Mouse (Mus musculus) cerebellum, adult 18-20 months (tissue): Measurements from ENCODE around the gene Tnfrsf1a.

Source experiments
- DNase-seq, 2 experiments: peaks; one replicate each; pipeline ENCODE4 v3.0.0; 2021

The Tnfrsf1a gene

DNA sequence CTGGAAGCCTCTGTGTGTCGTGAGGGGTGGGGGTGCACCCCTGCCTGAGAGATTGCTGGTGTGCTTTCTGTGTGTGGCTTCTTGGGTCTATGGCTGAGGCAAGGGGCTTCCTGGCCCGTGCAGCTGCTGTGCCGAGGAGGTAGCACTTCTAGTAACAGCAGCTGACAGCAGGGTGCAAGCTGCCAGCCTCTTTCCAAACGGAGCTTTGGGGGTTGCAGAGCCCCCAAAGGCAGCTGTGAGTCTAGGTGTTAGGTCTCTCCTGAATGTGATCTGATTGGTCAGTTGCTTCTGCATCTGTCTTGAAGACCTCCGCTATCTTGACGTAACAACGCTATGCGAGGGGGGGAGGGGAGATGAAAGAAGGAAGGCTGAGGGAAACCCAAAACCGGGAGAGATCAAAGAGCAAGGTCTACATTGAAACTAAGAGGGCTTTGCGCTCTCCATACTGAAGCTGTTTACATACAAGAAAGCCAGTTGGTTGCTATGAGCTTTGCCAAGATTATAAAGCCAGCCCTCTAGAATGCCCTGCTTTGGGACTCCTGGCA is 6.1 kb downstream of the Tnfrsf1a start:
- DNase-seq, result no peak

DNA sequence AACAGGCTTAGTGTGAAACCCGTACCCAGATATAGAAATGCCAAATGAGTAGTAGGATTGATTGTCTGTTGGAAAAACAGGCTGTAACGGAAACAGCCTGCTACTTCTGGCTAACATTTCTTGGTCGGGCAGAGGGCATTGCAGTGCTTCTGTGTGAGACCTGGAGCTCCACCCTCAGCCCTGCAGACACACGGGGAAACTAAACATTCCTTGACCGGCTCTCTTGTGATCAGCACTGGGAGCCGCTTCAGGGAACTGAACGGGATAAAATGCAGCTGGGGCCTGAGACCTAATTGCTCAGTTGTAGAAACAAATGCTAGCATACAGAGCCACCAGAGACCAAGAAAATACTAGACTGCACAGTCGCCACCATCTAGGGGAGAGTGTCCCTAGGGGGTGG is 7.1 kb downstream of the Tnfrsf1a start:
- no peak for DNase-seq

DNA sequence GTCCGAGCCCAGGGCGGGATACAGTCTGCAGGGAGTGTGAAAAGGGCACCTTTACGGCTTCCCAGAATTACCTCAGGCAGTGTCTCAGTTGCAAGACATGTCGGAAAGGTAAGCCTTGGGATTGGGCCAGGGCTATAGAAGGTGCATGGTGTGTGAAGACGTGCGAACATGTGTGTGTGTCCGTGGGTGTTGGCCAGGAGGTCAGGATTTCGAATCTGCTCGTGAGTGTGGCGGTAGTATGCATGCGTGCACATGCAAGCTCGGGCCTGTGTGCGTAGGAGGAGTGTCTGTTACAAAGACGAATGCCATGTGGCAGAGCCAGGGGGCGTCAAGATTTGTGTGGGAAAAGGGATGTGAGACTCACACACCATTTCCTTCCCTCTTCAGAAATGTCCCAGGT is 8.2 kb downstream of the Tnfrsf1a start:
- no peak for DNase-seq

DNA sequence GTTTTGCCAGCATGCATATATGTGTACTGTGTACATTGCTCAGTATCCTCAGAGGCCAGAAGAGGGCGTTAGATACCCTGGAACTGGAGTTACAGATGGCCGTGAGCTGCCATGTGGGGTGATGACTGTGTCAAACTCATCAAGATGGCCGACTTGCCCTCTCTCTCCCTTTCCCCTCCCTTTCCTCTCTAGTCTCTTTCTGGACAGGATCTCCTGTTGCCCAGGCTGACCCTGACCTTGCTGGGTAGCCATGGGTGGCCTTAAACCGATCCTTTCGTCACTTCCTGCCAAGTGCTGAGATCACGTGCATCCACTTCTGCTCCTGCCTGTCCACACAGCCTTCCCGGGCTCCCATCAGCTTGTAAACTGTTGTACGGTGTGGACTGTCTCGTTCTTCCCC is 10.8 kb downstream of the Tnfrsf1a start:
- no peak for DNase-seq

DNA sequence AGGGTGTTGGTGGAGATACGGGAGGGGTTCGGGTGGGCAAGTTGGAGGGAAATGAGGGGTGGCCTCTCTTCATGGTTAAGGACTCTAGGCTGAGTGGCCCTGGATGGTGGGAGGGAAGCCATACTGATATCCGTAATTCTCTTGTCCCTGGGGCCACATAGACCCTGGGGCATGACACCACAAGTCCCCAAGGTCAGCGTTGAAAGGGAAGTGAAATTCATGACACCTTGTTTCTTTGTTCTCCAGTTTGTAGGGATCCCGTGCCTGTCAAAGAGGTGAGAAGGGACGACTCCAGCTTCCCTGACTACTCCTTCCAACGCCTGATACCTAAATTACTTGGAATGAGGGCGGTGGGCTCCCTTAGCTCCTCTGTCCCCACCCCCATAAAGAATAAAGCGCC is 11.7 kb downstream of the Tnfrsf1a start:
- no peak for DNase-seq

DNA sequence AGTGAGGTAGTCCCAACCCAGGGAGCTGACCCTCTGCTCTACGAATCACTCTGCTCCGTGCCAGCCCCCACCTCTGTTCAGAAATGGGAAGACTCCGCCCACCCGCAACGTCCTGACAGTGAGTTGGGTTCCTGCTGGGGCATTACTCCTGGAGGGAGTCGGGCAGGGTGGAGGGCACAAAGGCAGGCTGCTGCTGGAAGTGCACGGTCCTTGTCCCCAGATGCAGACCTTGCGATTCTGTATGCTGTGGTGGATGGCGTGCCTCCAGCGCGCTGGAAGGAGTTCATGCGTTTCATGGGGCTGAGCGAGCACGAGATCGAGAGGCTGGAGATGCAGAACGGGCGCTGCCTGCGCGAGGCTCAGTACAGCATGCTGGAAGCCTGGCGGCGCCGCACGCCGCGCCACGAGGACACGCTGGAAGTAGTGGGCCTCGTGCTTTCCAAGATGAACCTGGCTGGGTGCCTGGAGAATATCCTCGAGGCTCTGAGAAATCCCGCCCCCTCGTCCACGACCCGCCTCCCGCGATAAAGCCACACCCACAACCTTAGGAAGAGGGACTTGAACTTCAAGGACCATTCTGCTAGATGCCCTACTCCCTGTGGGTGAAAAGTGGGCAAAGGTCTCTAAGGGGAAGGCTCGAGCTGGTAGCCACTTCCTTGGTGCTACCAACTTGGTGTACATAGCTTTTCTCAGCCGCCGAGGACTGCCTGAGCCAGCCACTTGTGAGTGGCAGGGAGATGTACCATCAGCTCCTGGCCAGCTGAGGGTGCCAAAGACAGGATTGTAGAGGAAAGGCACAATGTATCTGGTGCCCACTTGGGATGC is 12.5 kb downstream of the Tnfrsf1a start:
- DNase-seq, result no peak

DNA sequence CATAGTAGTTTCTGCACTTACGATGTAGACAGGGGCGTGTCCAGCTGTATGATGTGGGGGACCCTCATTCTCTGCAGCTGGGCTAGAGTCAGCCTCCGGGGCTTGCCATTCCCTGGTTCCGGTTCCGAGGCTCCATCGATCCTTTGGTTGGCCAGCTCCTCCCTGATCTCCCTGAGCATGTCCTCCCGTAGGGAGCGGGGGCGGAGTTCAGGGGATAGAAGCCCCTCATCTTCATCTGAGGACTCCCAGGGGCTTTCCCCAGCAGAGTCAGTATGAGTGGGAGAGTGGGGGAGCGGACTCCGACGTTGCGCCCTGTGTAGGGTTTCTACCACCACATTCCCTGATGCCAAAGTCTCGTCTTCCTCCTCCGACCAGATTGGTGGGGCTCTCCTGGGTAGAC is 13.9 kb downstream of the Tnfrsf1a start:
- no peak for DNase-seq

DNA sequence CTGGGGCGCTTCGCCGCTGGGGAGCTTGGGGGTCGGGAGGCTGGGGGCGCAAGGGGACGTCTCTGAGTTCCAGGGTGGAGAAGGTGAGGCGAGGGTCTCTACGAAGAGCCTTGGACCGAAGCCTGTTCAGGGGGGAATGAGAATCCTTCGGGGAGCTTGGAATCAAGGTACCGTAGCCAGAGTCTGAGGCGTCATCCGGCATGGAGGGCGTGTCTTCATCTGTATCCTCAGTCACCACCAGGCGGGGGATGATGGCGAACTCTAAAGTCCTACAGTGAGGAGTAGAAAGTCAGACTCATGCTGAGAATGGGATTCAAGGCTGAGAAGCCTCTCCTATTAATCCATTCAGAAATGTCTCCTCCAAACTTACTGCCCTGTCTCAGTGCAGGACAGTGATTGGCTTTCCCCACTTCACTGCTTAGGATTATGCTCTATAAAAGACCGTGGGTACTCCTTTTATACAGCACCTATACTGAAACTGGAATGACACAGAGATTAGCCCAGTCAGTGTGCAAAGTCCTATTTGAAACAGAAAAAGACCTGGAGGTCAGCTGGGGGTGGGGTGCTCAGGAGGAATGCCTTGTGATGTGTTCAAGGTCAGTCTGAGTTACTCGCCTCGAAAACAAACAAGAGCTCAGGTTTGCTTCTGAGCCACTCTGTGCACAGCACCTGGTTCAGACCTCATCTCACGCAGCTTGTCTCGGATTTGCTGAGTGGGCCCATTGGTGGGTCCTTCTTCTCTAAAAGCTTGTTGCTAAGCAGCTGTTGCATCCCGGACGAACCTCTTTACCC is 14.5 kb downstream of the Tnfrsf1a start:
- DNase-seq, result no peak

DNA sequence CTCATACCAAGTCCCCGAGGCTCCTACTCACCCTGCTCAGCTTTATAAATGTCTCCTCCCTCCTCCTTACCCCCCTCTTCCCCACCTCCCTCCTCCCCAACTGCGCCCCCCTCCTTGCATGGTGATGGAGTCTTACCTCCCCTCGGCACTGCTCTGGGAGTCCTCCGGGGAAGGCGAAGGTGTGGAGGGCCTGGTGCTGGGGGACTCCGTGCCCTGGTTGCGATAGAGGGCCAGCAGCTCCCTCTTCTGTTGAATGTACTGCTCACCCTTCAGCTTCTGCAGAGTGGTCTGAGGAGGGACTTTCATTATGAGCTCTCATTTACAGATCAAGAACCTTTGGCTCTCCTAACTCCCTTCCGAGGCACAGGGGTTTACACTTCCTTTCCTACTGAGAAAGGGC is 15.3 kb downstream of the Tnfrsf1a start:
- no peak for DNase-seq

DNA sequence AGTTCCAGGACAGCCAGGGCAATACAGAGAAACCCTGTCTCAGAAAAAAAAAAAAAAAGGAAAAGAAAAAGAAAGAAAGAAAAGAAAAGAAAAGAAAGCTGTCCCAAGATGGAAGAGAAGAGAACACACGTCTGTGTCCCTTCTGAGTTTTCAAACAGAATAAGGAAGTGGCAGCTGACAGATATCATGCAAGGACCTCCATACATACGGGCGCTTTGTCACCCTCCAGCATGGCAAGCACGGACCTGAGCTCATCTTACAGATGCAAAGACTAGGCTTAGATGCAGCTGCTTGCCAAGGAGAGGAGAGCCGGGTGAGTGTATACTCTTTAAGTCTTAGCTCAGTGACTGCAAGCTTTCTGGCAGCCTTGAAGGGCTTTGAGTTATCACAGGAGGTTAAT is 16.4 kb downstream of the Tnfrsf1a start:
- no peak for DNase-seq

DNA sequence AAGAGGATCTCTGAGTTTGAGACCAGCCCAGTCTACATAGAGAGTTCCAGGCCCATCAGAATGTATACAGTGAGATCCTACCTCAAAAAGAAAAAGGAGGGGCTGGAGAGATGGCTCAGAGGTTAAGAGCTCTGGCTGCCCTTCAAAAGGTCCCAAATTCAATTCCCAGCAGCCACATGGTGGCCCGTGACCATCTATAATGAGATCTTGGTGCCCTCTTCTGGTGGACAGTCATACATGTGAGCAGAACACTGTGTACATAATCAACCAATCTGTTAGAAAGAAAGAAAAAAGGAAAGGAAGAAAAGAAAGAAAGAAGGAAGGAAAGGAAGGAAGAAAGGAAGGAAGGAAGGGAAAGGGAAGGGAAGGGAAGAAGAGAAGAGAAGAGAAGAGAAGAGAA is 17.0 kb downstream of the Tnfrsf1a start:
- no peak for DNase-seq

DNA sequence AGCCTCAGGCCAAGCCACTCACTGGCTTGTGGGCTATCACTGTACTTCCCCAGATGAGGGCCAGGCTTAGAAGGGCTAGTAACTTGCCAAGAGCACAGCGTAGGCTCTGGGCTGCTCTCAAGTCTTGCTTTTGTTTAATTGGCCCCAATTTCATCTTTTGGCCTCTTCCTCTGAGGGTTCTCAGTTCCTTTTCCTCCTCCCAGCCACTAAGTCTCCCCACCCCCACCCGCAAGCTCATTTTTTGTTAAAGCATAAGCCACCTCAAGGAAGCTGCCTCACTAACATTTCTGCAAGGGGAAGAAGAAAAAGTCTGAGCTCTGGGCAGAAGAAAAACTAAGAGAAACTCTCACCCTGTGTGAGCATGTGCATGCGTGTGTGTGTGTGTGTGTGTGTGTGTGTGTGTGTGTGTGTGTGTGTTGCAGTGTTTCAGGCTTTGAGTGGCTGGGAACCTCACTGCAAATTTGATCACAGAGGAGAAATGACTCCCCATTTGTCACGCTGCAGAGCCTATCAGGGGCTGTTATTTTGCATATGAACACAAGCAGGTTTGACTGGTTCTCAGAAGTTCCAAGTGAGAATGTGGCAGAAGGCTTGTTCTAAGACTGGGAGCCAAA is 18.7 kb downstream of the Tnfrsf1a start:
- DNase-seq, result no peak

DNA sequence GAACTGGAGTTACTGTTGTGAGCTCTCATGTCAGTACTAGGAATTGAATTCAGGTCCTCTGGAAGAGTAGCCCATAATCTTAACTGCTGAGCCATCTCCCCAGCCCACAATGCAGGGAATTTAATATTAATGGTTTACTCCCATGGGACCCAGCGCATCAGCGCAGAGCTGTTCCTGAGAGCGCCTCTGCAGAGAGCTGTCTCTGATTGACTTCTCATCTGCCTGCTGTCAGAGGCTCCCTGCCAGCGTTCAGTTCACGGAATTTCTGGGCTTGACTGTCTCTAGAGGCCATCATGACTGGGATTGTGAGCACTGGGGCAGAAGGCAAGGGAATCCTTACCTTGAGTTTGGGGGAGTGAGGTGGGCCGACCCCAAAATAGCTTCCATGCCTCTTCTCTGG is 27.9 kb downstream of the Tnfrsf1a start:
- DNase-seq, result no peak

DNA sequence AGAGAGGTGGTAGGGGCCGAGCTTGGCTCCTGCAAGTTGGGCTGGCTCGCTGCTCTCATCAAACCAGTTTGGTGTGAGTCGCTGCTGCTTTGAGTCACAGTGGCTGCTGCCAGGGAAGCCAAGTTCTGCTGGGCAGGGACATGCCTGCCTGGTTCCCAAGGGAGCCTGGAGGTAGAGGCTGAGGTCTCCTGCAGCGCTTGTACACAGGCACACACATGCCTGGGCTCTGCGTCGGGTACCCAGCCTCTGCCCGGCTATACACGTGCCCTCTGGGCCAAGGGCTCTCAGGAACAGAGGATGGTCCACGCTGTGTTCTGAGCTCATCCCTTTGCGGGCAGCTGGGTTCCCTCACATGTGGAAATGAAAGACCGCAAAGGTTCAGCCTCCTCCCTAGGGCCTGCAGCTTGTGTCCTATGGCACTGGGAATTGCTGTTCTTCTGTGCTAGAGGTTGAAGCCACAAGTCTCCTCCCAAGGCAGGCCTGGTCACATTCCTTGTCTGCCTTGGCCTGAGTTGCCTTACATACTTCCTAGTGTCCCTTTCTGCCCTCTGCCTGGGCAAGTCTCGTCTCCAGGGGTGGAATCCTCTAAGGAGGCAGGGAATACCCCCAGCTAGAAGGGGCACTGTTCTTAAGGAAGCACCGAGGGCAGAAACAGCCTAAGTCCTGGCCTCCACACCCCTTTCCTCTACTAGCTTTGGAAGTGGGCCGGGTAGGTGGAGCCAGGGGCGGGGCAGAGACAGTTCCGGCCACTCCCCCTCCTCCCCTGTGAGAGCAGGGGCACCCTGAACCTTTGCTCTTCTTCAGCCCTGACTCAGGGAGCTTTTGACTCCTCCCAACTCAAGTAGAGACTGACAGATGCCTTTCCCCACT is 28.7 kb downstream of the Tnfrsf1a start:
- DNase-seq, result no peak

DNA sequence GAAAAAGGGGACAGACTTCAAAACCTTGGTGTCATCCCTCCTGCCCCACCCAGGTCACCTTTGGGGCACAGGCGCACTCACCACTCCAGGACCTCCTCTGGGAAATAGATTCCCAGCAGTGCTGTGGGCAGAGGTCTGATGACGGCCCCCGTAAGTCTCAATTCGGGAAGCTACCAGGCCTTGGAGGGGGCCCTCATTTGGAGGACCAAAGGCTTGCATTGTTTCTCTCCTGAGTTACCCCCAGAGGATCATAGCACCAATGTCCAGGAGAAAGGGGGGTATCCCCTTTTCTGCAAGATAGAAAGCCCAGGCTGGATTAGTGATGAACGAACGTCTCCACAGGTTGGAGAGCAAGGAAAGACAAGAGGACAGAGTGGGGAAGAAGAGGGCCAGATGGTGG is 29.5 kb downstream of the Tnfrsf1a start:
- no peak for DNase-seq

DNA sequence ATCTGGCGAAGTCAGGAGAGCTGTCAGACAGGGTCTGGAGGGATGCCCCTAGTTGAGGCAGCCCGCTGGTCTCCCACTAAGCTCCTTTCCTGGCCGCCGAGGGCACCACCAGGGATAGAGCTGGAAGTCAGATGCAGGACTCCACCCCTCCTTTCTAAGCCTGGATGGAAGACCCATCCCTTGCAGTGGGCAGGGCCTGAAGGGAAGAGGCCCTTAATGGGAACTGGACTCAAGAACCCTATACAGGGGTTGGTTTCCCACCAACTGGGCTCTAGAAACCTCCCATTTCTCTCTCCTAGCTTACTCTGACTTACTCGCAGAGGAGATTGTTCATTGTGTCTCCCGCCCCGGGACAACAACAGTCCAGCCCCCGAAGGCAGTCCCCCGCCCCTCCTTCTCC is 30.6 kb downstream of the Tnfrsf1a start:
- no peak for DNase-seq

DNA sequence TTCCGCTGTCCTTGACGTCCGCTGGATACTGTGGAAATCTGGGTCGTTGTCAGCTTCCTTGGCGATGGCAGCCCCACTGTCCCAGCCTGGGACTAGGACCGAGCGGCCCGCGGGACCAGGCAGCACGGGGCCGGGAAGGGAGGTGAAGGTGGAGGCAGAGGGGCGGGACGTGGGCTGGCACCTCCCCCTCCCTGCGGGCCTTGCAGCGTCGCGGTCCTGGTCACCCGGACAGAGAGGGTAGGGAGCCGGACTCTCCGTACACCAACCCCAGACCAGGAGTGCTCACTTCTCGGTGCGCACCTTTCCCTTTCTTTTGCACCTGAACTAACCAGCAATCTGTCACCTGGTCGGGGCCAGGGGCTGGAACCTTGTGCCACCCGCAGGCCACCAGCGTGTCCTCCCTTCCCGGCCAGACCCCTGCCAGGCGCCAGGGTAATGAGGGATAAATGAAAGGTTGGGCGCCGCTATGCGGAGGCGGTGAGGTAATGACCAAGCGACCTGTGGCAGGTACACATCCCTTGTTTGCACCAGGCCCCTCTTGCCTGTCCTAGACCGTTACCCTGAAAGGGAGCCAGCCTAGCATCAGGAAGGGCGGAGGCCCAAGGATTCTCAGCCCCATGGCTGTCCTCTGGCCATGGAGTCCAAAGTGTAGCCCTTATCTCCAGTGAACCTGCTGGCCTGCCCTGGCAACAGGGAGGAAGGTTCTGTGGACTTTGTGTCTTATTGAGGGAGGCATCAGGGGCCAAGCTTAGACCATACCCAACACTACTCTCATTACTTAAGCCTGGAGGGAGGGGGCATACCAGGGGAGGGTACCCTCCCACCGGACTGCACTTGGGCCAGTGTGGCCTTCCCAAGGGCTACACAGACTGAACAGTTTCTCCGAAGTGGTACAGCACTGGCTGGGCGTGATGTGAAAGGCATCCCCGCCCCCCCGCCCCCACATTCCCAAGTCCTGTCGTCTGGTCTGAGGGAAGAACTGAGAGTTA is 31.5 kb downstream of the Tnfrsf1a start, which contains the start of gene Plekhg6:
Gene Plekhg6, minus strand, starts transcription at position 422 of the 989 bp plus-strand sequence.
- DNase-seq, result no peak

DNA sequence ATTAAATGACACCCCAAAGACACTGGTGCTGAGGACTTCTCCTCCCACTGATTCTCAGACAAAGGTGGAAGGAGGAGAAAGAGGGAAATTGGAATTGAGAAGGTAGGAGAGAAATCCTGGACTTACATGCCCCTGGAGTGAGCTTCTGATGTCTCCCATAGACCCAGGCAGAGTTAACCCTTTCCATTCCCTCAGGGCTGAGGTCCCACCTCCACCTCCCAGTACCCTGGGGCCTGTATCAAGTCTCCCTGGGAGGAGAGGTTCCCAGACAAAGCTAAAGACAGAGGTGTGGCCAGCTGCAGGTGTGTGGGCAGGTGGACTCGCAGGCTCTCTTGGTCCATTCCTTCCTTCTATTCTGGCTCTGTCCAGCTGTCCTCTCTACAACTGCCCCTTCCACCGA is 32.9 kb downstream of the Tnfrsf1a start:
- no peak for DNase-seq

DNA sequence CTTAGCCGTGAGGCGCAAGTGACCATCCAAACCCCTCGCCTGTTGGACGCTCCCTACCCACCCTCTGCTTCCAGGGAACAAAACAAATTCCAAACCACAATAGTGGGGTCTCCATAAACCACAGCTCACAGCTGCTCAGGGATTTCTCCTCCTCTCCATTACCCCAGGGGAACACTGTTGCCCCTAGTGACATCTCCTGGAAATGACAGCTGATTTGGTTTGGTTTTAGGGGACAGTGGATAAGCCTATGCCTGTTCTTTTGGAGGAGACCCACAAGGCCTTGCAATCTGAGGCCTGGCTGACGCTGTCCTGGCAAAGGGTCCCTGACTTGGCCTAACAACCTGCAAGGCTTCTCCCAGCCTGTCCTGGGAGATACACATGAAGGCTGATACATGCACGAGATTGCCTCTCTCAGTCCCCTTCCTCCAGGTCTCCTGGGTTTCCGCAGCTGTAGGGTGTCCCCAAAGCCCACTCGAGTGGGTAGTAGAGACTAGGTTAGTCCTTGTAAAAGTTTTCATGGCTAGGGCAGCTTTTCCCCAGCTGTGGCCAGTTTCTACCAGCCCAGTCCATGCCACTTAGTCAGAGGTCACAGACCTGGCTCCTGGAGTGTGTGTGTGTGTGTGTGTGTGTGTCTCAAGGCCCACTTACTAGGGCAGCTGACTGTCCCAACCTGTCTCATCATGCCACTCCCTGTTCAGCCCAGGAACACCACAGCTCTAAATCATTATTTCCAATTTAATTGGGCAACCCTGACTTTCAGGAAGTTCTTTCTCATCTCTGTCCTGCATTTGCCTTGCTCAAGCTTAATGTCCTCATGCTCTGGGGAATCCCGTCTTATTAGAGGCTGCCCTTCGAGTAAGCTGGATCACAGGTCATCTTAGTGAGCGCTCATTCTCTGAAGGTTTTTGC is 36.2 kb downstream of the Tnfrsf1a start:
- no peak for DNase-seq

DNA sequence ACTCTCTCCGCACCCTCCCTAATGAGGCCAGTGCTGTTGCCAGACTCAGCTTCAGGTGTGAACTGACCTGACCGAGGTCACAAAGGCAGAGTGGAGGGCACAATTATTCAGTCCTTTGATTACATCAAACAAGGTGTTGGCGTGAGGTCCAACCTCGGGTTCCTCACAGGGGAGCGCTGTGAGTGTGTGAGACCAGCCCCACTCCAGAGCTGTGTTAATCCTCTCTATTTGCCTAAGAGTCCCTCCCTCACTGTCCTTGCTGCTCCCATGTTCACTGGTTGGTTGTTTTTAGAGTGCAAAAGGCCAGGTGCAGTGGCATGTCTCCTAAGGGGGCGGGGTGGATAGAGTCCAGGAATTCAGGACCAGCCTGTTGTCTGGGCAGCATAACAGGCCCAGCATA is 36.9 kb downstream of the Tnfrsf1a start:
- no peak for DNase-seq
